Mouse (Mus musculus): ENCODE measurements at regions not wholly inside any gene's neighbourhood (a gene's known extent, or its start where the extent isn't known, plus 50 kb on each side); places are given as distances from the start of the nearest gene placed in this dataset.

GRCm38 (mm10) chr2:117825088-117825487 lies 286.6 kb upstream of the Thbs1 start:
- TF ChIP-seq CTCF (IDR thresholded peaks at IDR 0.05) (no peak), EP300 (IDR thresholded peaks at IDR 0.05; ENCODE audit: insufficient read depth, low read depth, low read length) (no peak)
